Mouse (Mus musculus) liver, postnatal 0 days (tissue): Measurements from ENCODE around the gene Lrrc28. TPM values are rescaled to one million over a fixed set of nuclear protein-coding genes. Genes with fewer than 3 reads are reported as not detected.

Source experiments
- ATAC-seq: fragments of 200-750 bp; cut with Nextera tagmentation; 2 replicates; pipeline ENCODE4 v1.8.0; 2017; ENCODE audit warnings: mild to moderate bottlenecking, moderate library complexity
- DNase-seq: peaks from one replicate; pipeline ENCODE4 v3.0.0-alpha.2; 2016
- H3K27ac ChIP-seq: fragments of 300-500 bp; sonication (generic); 2 replicates; pipeline ENCODE4 v1.5.1; 2014; ENCODE audit warnings: antibody characterized with exemption, moderate library complexity, mild to moderate bottlenecking, low read depth
- H3K27me3 ChIP-seq: fragments of 300-500 bp; sonication (generic); 2 replicates; pipeline ENCODE4 v1.6.1; 2014; ENCODE audit warnings: low read length, control low read depth, mixed read lengths; ENCODE audit not compliant: insufficient read depth
- H3K36me3 ChIP-seq: fragments of 300-500 bp; sonication (generic); replicated peaks from 2 replicates; pipeline ENCODE4 v1.6.1; 2014; ENCODE audit warnings: mild to moderate bottlenecking, control low read depth, low read length, moderate library complexity, mixed read lengths; ENCODE audit not compliant: insufficient read depth
- H3K4me1 ChIP-seq: fragments of 300-500 bp; sonication (generic); 2 replicates; pipeline ENCODE4 v1.6.1; 2014; ENCODE audit warnings: antibody characterized with exemption, mild to moderate bottlenecking, control low read depth; ENCODE audit not compliant: insufficient read depth
- H3K4me2 ChIP-seq: fragments of 300-500 bp; sonication (generic); 2 replicates; pipeline ENCODE4 v1.6.1; 2014; ENCODE audit warnings: low read depth, mild to moderate bottlenecking, low read length, moderate library complexity, mixed read lengths
- H3K4me3 ChIP-seq: fragments of 300-500 bp; sonication (generic); 2 replicates; pipeline ENCODE4 v1.5.1; 2014; ENCODE audit warnings: low read depth, low read length
- H3K9ac ChIP-seq: fragments of 300-500 bp; sonication (generic); replicated peaks from 2 replicates; pipeline ENCODE4 v1.6.1; 2014; ENCODE audit warnings: mild to moderate bottlenecking, moderate library complexity
- H3K9me3 ChIP-seq: fragments of 300-500 bp; sonication (generic); 2 replicates; pipeline ENCODE4 v1.6.1; 2016; ENCODE audit warnings: mild to moderate bottlenecking, control low read depth, low read length, mixed read lengths
- CTCF ChIP-seq: sonication (generic); IDR thresholded peaks from 2 replicates; pipeline ENCODE4 v1.5.1; 2016; ENCODE audit warnings: antibody characterized with exemption, low read depth
- EP300 ChIP-seq: IDR thresholded peaks from 2 replicates; pipeline ENCODE4 v1.6.1; 2016; ENCODE audit warnings: antibody characterized with exemption, low read depth, mild to moderate bottlenecking
- WGBS: fragments of 180-500 bp; shearing (Covaris S2); extraction: QIAGEN DNeasy Blood & Tissue Kit; methylation state at CpG from one replicate; pipeline ENCODE4 v1.1.7; 2014; ENCODE audit not compliant: insufficient replicate concordance; 5-methylcytosine and 5-hydroxymethylcytosine counted together
- polyA plus RNA-seq: library from polyadenylated mRNA; unstranded; fragments of >200 nt; fragmentation: Nextera tagmentation; extraction: Ambion mirVana; gene quantifications from 2 replicates; pipeline ENCODE4 v1.2.1, GENCODE M21; 2015

The Lrrc28 gene
- polyA plus RNA-seq, 1 experiment from 2014 or later = 12.6 TPM

- Histone ChIP-seq H3K9me3 (no peaks in the 10 kb centered on the region), H3K36me3 (no peaks in the 10 kb centered on the region), H3K4me1 (no peaks in the 10 kb centered on the region), H3K27me3 (no peaks in the 10 kb centered on the region), H3K4me3 (no peak overlapping the region), H3K4me2 (no peak overlapping the region), H3K9ac (no peak overlapping the region), H3K27ac (no peak overlapping the region)
- TF ChIP-seq EP300 (no peak), CTCF (no peak)
- ATAC-seq (no peak), DNase-seq (no peak)
- 81% methylated on average over 10 of the region's 10 CpGs for WGBS
Observed at GRCm38 (mm10) chr7:67520001-67520400, 125.1 kb downstream of the Lrrc28 start.

- WGBS = 84% methylated on average over 9 of the region's 9 CpGs
- Histone ChIP-seq H3K27me3 (no peaks in the 10 kb centered on the region), H3K4me2 (no peak overlapping the region), H3K4me1 (no peaks in the 10 kb centered on the region), H3K9ac (no peak overlapping the region), H3K27ac (no peak overlapping the region), H3K36me3 (no peaks in the 10 kb centered on the region), H3K4me3 (no peak overlapping the region), H3K9me3 (no peaks in the 10 kb centered on the region)
- ATAC-seq (no peak), DNase-seq (no peak)
- TF ChIP-seq CTCF (no peak), EP300 (no peak)
Observed at GRCm38 (mm10) chr7:67515621-67516020, 129.4 kb downstream of the Lrrc28 start.

- Histone ChIP-seq H3K27ac (no peak overlapping the region; the same call in 1 of the 2 replicates), H3K36me3 (no peaks in the 10 kb centered on the region), H3K4me1 (no peaks in the 10 kb centered on the region), H3K4me3 (no peak overlapping the region), H3K9me3 (no peaks in the 10 kb centered on the region), H3K4me2 (0 out of 2 replicates have a peak overlapping the region, but pooled peaks have one; percentile 18), H3K27me3 (no peaks in the 10 kb centered on the region), H3K9ac (no peak overlapping the region; the same call in 1 of the 2 replicates)
- DNase-seq = peak; percentile 48
- WGBS = 53% methylated on average over 10 of the region's 10 CpGs
- 0 out of 2 replicates have a peak, but pooled peaks have one; percentile 2 for TF ChIP-seq CTCF
- TF ChIP-seq EP300 = no peak
- ATAC-seq = peak; percentile 79
Observed at GRCm38 (mm10) chr7:67514893-67515292, 130.2 kb downstream of the Lrrc28 start.

GRCm38 (mm10) chr7:67514380-67514779, 130.7 kb downstream of the Lrrc28 start:
- Histone ChIP-seq H3K9ac (no peak overlapping the region), H3K4me2 (no peak overlapping the region), H3K27ac (no peak overlapping the region), H3K4me1 (no peaks in the 10 kb centered on the region), H3K36me3 (no peaks in the 10 kb centered on the region), H3K9me3 (no peaks in the 10 kb centered on the region), H3K4me3 (no peak overlapping the region), H3K27me3 (no peaks in the 10 kb centered on the region)
- WGBS = 71% methylated on average over 4 of the region's 4 CpGs
- DNase-seq = no peak
- no peak for ATAC-seq
- TF ChIP-seq EP300 = no peak
- no peak for TF ChIP-seq CTCF

GRCm38 (mm10) chr7:67513656-67514055, 131.4 kb downstream of the Lrrc28 start:
- WGBS = 81% methylated on average over 4 of the region's 4 CpGs
- no peak overlapping the region for H3K4me3 ChIP-seq
- H3K9ac ChIP-seq = no peak overlapping the region
- DNase-seq = no peak
- H3K36me3 ChIP-seq = no peaks in the 10 kb centered on the region
- H3K27ac ChIP-seq = no peak overlapping the region
- H3K9me3 ChIP-seq = no peaks in the 10 kb centered on the region
- no peak for ATAC-seq
- H3K4me1 ChIP-seq = no peaks in the 10 kb centered on the region
- H3K27me3 ChIP-seq = no peaks in the 10 kb centered on the region
- H3K4me2 ChIP-seq = no peak overlapping the region
- TF ChIP-seq EP300 = no peak
- TF ChIP-seq CTCF = no peak

- ATAC-seq = no peak
- no peak for DNase-seq
- no peaks in the 10 kb centered on the region for H3K4me1 ChIP-seq
- H3K9me3 ChIP-seq = no peaks in the 10 kb centered on the region
- H3K9ac ChIP-seq = no peak overlapping the region
- no peak overlapping the region for H3K4me2 ChIP-seq
- TF ChIP-seq EP300 (no peak), CTCF (no peak)
- H3K36me3 ChIP-seq = no peaks in the 10 kb centered on the region
- no peak overlapping the region for H3K27ac ChIP-seq
- H3K27me3 ChIP-seq = no peaks in the 10 kb centered on the region
- H3K4me3 ChIP-seq = no peak overlapping the region
- 81% methylated on average over 7 of the region's 7 CpGs for WGBS
Observed at GRCm38 (mm10) chr7:67511606-67512005, 133.5 kb downstream of the Lrrc28 start.
